Mouse (Mus musculus) natural killer cell, adult 2 months (primary cell): ENCODE measurements around the gene Cmas.

Experiments used
- DNase-seq, 2 experiments: peaks; one replicate each; pipeline ENCODE4 v3.0.0; 2022; ENCODE audit warnings: low spot score in 2 of 2

The Cmas gene

DNA sequence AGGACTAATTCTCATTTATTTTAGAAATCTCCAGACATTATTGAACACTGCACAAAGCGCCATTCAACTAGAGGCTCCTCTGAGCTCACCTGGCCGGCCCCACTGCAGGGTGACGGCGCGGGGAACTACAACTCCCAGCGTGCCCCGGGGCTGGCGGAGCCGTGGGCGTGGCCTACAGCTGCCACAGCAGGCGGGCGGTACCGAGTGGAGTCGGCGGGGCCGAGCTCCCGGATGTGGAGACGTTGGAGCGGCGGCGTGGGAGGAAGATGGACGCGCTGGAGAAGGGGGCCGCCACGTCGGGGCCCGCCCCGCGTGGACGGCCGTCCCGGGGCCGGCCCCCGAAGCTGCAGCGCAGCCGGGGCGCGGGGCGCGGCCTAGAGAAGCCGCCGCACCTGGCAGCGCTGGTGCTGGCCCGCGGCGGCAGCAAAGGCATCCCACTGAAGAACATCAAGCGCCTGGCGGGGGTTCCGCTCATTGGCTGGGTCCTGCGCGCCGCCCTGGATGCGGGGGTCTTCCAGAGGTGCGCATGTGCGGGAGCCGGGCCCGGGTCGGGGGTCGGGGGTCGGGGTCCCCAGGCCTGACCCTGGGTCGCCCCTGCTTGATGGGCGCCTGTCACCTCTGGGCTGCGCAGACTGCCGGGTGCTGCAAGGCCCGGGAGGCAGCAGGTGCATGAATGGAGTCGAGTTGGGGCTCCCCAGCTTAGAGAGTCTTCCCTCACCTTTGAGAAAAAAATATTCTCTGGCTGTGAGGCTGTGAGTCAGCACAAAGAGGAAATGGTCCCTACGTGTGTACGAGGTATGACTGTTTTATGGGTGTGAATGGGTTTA lies at the start of gene Cmas:
TSS of gene Cmas (plus strand) at position 180 of the 827 bp plus-strand sequence.
- DNase-seq: peak; percentile 74 to 84

DNA sequence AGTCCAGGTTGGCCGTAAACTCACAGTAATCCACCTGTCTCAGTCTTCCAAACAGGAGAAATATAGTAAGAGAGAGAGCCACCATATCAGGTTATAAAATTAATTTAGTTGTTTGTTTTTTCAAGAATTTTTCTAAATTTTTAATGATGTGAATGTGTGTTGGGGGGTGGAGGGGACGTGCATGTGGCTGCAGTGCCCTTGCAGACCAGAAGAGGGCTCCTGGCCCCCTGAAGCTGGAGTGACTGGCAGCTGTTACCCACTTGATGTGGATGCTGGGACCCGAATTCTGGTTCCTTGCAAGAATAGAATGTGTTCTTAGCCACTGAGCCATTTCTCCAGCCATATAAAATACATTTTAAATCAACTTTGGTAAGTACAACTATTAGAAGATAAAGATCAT lies 49.8 kb upstream of the Cmas start:
- DNase-seq: no peak

GRCm38 (mm10) chr6:142708369-142708768 lies 48.1 kb upstream of the Cmas start:
- DNase-seq: no peak

DNA sequence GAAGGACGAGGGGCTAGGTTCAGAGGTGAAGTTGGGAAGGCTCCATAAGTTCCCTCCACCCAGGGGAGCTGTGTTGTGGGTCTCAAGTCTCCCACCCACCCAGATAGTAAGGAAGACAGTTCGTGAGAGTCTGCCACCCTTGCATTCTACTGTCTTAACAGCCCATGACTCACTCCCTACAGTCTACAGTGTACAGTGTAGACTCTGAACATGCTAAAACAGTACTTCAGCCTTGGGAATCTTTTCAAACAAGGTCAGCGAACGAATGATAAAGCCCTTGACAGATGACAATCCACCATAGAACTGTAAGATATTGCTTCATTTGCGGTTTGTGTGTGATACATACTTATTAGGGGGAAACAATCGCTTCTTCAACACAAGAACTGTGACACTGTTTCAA lies 45.8 kb upstream of the Cmas start:
- no peak for DNase-seq

DNA sequence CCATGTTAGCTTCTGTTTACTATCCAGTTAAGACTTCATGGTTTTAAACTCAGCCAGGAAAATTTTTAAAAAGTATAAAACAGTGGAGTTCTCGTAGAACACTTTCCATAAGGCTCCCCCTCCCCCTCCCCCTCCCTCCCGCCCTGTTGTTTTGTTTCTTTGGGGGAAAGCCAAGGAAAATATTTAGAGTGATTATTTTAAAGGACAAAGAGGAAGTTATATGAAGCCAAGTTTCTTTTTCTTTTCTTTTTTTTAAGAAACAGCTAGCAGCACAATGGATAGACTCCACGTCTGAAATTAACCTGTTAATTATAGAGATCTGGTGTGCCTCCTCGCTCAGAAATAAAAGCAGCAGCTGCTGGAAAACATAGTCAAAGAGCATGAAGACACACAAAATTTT lies 45.4 kb upstream of the Cmas start:
- DNase-seq: no peak

- no peak for DNase-seq
Observed at GRCm38 (mm10) chr6:142715026-142715425, 41.5 kb upstream of the Cmas start.

DNA sequence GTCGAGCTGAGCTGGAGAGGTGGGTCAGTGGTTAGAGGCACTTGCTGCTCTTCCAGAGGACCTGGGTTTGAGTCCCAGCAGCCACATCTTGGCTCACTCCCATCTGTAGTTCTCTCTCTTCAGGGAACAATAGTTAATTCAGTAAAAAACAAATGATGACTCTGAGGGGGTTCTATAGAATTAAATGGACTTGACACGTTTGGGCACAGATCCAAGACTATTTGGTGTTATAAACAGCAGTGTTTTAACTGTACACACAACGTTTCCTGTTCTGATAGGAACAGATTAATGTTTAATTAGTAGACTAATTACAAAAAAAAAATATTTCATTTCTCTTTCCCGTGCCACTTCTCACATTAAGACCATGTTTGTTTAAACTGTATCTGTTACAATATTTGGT lies 39.3 kb upstream of the Cmas start:
- no peak for DNase-seq

- no peak for DNase-seq
Observed at GRCm38 (mm10) chr6:142718167-142718566, 38.3 kb upstream of the Cmas start.

- no peak for DNase-seq
Observed at GRCm38 (mm10) chr6:142720641-142721040, 35.8 kb upstream of the Cmas start.

GRCm38 (mm10) chr6:142721731-142722130 lies 34.8 kb upstream of the Cmas start:
- no peak for DNase-seq

DNA sequence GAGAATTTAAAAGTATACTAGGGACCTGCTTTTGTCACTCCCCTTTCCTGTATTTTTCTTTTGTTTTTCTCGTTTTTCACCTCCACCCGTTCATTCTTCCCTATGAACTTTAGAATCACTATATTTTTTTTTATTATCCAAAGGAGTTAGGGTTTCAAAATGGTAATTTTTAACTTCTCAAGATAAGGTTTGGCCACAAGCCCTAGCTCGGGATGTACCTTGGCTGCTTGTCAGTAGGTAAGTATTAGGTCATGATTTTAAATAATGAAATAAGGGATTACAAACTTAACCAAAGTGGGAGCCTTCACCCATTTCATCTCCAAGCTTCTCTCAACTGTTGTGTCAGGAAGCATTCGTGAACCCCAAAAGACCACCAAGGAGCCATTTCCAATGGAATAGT lies 30.5 kb upstream of the Cmas start:
- no peak for DNase-seq

GRCm38 (mm10) chr6:142732567-142733290 lies 23.8 kb upstream of the Cmas start:
- DNase-seq: no peak

GRCm38 (mm10) chr6:142735302-142736005 lies 21.0 kb upstream of the Cmas start:
- DNase-seq: peak; percentile 26 to 34

GRCm38 (mm10) chr6:142738225-142738624 lies 18.3 kb upstream of the Cmas start:
- no peak for DNase-seq

GRCm38 (mm10) chr6:142738637-142739036 lies 17.8 kb upstream of the Cmas start:
- DNase-seq: no peak

DNA sequence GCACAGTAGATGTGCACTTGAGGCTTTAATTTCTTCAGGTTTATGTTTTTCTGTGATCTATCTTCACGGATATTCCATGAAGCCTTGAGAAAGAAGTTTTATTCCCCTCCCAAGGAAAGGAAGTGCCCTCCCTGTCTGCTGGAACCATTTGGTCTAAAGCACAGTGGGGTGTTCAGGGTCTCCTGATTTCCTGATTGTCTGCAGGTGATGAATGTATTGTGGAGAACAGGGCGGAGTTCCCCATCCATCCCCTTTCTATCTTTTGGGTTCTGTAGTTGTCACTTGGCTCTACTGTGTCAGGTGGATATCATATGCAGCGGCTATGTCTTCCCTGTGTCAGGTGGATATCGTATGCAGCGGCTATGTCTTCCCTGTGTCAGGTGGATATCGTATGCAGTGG lies 14.7 kb upstream of the Cmas start:
- no peak for DNase-seq

DNA sequence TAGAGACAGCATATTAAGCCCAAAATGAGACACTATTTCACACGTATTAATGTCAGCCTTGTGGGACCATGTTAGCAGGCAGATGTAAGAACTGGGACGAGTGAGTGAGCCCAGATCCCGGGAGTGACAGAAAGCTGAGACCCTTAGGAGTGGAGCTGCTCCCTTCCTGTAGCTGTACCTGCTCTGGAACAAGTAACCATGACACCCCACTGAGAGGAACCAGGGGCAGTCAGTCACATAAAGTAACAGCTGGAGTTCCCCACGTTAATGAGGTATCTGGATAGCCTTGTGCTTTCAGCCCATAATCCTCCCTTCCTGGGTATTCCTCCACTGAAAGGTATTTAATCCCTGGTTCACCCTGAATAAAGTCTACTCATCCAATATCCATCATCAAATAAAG lies 13.3 kb upstream of the Cmas start:
- no peak for DNase-seq

DNA sequence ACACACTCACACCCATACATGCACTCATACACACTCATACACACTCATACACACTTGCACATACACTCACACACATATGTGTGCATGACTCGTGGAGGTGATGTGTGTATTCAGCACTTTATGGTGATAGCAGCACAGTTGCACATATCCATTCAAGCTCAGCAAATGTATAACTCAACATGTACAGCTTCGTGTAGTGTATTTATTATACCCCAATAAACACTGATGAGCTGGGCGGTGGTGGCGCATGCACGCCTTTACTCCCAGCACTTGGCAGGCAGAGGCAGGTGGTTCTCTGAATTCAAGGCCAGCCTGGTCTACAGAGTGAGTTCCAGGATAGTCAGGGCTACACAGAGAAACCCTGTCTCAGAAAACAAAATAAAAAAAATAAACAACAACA lies 11.0 kb upstream of the Cmas start:
- DNase-seq: no peak

- DNase-seq: no peak
Observed at GRCm38 (mm10) chr6:142746765-142747164, 9.7 kb upstream of the Cmas start.

DNA sequence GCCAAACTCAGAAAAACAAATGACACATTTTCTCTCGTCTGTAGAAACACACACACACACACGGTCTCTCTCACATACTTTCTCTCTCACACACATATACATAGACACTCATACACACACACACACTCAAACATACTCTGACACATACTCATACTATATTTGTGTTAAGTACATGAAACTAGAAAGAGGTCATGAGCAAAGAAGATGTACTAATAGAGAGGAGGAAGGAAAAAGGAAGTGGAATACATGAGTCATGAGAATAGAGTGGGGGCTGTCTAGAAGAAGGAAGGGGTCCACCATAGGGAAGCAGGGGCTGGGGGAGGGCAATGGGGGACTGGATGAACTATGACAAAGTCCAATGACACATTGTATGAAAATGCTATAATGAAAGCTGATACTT lies 9.3 kb upstream of the Cmas start:
- DNase-seq: no peak

- DNase-seq: no peak
Observed at GRCm38 (mm10) chr6:142748057-142748708, 8.3 kb upstream of the Cmas start.

DNA sequence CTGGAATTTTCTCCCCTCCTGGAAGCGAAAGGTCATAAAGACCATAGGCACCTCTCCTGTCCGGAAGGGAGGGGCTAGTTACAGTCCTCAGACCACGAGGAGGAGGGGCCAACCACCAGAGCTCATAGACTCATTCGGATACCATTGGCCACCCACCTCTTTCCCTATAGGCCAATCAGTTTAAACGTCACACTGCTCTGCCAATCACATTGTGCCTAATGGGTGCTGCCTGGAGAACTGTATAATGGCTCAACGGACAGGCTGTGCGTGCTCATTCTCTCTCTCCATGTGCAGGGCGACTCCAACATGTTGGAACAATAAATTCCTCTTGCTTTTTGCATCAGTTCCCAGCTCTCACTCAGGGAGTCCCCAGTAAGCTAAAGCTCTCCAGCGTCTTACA lies 5.1 kb upstream of the Cmas start:
- no peak for DNase-seq
